Mouse (Mus musculus): ENCODE results near the gene Abcc12.

The Abcc12 gene

DNA sequence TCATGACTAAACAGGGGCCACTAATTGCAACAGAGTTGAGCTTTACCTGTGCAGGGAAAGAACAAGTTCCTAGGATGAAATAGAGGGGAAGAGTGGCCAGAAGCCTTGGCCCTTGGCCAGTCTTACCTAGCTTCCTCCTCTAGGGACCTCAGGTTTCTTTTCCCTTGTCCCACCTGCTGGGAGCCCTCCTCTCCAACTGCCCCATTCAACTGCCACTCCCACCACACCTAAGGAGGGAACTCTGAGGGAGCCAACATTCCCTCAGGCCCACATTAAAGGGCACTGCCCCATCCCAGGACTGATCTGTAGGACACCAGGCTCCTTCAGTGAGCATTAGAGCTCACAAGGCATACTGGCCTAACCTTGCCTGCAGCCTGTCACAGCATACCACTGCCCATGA lies at the start of gene Abcc12:
TSS of gene Abcc12 (minus strand) at position 229 of the 400 bp plus-strand sequence.
- no peak for DNase-seq (ENCODE audit: low spot score)

DNA sequence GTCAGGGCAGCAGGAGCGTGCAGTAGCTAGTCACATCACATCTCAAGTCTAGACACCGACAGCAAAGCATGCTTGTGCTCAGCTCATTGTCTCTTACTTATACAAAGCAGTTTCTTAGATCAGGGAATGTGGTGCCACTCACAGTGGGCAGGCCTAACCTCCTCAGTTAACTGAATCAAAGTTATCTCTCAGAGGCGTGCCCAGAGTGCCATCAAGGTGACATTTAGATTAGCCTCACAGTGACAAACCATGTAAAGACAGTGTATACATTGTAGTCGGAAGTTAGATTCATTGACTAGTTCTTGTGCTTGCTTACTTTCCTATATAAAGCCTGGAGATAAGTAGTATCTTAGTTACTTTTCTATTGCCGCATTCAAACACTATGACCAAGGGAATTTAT lies 49.7 kb upstream of the Abcc12 start:
- no peak for DNase-seq (ENCODE audit: low spot score)

DNA sequence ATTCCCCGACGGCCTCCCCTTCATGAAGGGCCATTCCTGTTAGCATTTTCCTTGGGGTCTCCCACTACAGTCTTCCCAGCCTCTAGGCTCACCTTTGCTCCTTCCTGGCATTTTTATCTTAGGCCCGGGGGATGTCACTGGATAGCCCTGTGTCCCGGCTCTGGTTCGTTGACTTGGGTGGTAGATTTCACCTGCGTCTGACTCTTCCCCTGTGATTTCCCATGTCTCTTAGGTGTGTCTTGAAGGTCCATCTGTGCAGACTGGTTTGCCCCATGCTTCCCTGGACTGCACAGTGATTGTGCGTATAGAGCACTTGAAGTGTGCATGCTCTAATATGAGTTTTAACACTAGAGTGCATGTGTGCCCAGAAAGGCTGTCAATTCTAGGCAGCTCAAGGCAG lies 44.4 kb upstream of the Abcc12 start:
- DNase-seq (ENCODE audit: low spot score): no peak

DNA sequence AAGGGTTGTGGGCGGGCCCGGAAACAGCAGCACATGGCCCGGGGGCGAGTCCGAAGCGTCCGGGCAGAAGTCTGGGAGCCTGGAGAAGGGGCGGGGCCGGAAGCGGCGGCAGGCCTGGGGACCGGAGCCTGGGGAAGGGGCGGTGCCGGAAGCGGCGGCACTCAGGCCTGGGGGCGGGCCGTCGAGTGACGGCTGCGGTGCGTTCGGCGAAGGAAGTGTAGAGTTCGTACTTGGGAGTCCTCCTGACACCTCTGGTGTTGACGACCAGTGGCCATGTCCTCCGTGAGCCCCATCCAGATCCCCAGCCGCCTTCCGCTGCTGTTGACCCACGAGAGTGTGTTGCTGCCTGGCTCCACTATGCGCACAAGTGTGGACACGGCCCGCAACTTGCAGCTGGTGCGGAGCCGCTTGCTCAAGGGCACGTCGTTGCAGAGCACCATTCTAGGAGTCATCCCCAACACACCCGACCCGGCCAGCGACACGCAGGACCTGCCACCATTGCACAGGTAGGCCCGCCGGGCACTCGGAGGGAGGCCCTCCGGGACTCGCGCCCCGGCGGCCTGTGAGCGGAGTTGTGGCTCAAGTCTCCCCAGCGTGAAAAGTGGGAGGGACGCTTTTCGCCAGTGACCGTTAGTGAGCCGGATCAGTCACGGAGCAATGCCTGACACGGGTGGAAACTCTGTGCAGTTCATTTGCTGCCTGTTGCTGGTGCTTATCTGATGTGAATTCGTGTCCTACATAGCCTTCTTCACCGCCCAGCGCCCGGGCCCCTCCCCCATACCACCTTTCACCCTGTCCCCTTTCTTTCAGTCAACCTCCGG lies 43.6 kb upstream of the Abcc12 start, which contains the start of gene Lonp2:
TSS of gene Lonp2 (plus strand) at position 133 of the 821 bp plus-strand sequence.
- peak; percentile 84 for DNase-seq (ENCODE audit: low spot score)

DNA sequence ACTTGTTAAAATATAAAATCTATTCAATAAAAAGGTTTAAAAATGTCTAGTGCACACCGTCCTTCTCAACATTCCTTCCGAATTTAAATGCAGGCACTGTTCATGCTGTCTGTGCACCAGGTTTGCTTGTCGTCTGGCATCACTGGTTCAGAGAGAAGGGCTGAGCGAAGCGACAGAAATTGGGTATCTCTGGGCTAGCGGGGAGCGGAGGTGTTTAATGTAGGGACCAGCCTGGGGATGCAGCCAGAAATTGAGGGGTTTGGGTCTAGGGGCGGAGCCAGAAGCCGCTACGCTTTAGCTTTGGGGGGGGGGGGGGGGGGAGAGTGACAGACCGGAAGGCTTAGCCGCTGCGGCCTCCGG lies 43.0 kb upstream of the Abcc12 start:
- DNase-seq (ENCODE audit: low spot score): no peak

DNA sequence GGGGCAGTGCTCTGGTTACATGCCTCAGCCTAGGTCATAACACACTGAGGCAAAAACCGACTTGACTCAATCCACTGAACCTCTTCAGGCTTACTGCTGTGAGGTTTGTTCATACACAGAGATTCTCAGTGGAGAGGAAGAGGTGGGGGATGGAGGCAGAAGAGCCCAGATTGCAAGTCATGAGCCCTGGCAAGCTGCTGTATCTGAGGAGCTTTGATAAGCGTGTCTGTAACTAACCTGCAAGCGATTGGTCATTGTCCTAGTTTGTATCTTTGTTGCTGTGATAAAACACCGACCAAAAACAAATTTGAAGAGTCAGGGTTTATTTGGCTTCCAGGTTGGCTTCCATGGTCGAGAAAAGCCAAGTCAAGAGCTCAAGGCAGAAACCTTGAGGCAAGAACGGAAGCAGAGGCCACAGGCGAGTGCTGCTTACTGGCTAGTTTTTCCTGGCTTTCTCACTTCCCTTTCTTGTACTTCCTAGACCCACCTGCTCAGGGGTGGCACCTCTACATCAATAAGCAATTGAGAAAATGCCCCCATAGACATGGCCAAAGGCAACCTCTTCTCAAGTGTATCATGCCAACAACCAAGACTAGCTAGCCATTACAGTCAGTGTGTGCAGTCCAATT lies 37.4 kb upstream of the Abcc12 start:
- DNase-seq (ENCODE audit: low spot score): no peak

DNA sequence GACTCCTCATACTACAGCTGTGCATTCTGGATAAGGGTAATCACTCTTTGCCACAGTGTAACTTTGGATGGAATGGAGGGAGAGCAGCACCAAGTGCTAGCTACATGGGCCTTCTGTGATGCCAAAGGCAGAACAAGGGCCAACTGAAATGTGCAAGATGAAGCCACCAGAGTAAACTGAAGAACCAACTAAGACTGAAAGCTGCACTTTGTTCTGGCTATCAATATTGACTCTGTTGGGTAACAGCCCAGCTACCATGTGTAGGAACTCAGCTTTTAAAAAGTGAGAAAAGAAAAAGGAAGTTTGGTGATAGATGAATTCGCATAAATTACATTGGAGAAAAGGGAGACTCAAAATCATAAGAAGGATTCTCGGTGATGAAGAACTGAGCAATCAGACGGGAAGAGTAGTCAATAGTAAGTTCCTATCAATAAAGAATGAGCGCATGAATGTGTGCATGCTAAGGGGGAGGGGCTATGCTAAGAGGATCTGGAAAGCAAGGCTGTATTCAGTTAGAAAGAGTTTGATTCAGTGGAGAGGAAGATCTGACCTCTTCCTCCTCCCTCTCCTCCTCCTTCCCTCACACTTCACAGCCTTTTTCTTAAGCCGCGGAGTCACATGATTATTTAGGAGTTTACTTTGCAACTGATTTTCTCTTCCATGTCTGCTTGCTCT lies 34.7 kb upstream of the Abcc12 start:
- DNase-seq (ENCODE audit: low spot score): no peak

DNA sequence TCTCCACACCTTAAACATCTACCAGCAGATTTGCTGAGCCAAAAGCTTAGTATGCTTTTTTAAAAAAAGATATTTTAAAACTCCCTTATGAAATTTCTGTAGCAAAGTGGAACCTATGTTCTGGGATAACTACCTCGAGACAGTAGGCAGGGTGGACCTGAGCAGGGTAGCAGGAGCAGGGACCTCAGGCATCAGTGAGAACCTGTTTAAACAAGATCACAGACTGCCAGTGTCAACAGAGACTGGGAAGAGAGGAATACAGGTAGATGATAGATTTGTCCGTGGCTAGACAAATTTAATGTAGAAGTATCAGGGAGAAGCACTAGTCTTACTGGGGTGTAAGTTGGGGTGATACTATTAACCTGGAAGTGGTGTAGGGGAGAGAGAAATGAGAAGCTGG lies 33.3 kb upstream of the Abcc12 start:
- no peak for DNase-seq (ENCODE audit: low spot score)

DNA sequence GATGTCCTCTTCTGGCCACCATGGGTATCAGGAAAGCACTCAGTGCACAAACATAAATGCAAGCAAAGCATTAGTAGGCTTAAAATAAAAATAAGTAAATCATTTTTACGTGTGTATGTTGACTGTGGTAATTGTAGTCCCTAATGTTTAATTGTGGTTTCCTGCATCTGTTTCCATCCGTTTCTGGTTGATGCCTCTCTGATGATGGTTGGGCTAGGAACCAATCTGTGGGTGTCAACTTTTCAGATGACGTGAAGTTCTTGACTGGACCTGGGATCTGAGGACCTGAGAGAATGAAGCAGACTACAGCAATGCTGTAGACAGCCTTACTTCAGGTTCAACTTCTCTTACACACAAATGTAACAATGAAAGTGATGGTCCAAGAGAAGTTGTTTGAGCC lies 24.2 kb upstream of the Abcc12 start:
- no peak for DNase-seq (ENCODE audit: low spot score)

DNA sequence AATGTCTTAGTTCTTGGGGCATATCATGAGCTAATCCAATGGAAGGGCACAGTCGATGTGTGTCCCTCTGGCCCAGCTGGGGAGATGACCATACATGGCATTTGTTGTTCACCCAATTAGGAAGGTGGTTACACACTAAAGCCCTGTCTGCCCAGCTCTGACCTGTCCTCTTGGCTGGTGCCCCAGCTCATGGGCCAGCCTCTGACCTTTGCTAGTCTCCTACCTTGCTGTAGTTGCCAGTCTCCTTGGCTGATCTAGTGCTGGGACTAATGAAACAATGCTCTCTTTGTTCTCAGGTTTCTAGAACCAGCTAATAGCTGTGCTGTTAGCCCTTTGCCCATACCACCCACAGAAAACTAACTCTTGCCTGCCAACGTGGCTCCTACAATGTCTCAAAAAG lies 22.7 kb upstream of the Abcc12 start:
- DNase-seq (ENCODE audit: low spot score): no peak

DNA sequence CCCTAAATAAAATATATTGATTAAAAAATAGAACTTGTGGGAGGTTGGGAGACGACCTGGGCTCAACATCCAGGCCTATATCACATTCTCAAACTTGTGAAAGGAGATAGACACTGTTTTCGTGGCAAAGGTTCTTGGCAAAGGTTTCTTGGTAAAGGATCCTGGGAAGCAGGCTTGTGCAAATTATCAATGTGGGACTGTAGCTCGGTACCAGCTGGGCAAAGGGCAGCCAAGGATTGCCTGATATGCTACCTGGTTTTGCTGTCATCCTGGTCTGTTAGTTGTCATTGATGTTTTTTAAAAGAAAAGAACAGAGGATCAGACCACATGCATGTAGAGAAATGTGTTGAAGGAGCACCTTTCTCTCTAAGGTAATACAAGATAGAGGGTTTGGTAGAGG lies 19.8 kb upstream of the Abcc12 start:
- DNase-seq (ENCODE audit: low spot score): no peak

DNA sequence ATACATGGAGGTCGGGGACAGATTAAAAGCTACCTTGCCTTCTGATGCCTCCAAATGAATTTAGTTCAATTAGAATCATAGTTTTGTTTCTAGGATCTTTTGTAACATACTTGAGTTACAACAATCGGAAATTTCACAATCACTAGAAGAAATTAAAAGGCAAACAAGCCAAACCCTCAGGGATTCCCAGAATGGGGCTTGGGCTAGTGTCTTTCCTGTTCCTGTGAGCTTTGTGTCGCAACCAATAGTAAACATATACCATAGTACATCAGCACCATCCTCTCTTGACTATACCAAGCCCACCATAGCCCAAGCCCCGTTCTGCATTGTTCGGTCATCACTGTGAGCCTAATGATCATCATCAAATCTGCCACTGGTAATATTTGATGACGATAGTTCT lies 18.8 kb upstream of the Abcc12 start:
- DNase-seq (ENCODE audit: low spot score): no peak

DNA sequence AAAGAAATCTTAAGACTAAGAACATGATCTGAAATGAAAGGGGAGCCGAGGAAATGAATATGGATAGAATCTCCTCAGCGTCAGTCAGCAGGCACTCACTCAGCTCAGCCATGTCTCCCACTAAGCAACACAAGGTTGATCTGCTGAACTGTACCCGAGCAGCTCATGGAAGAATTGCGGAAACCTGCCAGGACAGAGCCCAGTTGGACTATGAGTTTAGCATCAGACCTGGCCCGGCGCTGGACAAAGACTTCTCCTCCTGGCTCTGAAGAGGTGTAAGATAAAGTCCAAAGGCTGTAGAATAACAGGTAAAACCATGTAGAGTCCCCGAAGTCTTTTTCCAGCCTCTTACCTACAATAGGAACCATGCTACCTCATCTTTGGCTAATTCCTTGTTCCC lies 17.2 kb upstream of the Abcc12 start:
- no peak for DNase-seq (ENCODE audit: low spot score)

DNA sequence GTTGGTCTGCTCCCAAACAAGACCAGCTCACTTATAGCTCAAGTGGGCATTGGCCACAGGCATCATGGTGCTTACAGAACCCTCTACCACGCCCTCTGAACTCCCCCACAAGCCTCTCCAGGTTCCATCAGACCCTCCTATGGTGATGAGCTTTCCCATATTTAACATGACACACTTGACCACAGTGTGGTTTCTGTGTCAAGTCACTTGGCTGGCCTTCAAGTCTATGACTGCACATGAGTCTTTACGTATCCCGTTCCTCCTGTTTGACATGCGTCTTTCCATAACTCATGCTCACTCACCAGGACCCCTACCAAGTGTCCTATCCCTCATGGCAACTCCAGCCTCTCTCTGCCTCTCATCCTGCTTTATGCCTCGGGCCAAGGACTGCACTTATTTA lies 15.2 kb upstream of the Abcc12 start:
- DNase-seq (ENCODE audit: low spot score): no peak

DNA sequence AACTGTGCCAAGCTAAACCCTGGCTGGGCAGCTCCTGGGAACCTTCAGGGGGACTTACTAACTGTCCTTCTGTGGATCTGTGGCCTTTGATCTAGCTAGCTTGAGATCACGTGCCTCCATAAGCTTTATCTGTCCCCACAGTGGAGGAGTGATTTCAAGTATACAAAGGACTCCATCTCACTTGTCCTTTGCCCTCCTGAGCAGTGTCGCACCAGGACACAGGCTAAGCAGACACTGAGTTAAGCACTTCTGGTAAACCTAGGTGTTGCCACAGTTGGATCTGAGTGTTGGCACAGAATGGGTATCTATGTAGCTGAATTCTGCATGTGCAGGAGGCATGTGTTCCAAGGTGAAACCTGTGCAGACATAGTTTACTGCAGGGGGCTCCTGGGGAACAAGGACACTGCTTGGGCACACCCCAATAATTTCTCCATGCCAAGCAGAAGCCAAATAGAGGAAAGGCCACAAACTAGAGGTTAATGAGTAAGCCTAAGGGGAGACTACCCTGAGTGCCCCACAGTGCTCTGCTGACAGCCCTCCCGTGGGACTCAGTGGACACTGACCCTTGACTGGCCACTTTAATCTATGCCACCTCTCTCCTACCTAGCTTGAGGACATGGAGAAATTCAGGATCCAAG lies 13.8 kb upstream of the Abcc12 start:
- DNase-seq (ENCODE audit: low spot score): no peak

DNA sequence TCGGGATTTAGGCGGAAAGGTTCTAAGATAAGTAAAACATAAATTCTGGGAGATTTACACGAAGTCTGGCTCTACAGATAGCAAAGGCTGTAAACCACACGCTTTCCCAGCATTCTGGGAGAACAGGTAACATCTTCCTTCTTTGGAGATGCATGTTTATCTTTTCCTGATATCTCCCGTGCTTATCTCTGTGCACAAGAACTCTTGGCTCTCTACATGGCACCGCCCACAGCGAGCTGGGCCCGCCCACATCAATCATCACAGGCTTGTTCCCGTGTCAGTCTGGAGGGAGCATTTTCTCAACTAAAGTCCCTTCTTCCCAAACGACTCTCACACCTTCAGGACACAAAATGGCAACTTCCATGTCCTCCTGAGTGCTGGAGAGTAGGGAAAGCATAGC lies 12.6 kb upstream of the Abcc12 start:
- no peak for DNase-seq (ENCODE audit: low spot score)

DNA sequence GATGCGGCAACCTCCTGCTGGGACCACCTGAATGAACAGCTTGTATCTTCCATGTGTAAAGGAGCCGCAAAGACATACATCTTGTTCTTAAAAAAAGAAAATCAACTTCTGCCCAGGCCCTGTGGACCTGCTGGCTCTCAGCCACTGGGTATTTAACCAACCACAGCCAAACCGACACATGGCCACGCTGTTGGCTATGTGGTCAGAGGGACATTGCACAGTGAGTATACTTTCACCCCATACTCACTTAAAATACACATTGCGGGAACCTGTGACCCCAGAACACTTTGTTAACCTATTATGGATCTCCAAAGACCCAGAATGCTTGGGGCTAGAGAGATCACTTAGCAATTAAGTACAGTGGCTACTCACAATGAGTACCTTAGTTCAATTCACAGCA lies 7.9 kb upstream of the Abcc12 start:
- DNase-seq (ENCODE audit: low spot score): no peak

DNA sequence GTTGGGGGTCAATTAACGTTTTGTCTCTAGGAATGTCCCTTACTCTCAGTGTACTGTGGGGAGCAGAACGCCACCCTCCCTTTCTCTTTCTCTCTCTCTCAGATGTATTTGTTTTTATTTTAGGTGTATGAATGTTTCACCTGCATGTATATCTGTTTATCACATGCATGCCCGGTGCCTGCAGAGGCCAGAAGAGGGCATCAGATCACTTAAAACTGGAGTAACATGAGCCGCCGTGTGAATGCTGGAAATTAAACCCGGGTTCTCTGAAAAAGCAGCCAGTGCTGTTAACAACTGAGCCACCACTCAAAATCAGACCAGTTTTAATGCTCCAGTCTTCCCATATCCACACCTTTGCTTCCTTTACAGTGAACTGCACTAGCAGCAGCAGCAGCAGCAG lies 6.2 kb upstream of the Abcc12 start:
- no peak for DNase-seq (ENCODE audit: low spot score)

DNA sequence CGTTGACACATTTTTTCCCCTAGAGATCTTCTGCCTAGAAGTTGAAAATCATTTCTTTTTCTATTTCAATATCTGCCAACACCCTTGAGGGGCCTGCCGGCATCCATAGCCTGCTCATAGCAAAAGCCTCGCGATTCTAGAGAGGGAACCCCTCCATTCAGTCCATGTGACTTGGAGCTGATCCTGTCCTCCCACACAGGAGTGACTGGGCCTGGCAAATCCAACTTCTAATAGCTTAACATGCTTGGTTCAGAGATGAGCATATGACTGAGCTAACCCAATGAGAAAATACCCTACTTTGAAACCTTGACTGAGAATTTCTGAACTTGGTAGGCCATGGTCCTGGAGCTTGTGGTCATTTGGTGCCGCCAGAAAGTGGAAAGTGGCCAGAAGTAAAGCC lies 5.6 kb upstream of the Abcc12 start:
- DNase-seq (ENCODE audit: low spot score): no peak

DNA sequence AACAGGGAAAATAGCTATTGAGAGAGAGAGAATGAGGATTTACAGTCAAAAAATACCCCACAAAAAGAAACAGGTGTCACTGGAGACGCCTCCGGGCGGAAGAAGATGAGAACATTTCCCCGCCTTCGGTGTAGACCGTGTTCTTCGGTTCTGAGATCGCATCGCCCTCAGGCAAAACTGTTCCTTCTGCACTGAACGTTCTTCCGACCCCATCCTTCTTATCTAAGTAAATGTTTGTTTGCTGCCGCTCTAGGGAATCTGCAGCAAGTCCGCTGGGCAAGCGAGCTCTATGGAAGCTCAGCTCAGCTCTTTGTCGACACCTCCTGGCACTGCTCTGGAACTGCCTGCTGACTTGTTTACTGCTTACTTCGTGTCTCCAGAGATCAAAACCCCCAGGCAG lies 5.0 kb upstream of the Abcc12 start:
- peak; percentile 21 for DNase-seq (ENCODE audit: low spot score)

DNA sequence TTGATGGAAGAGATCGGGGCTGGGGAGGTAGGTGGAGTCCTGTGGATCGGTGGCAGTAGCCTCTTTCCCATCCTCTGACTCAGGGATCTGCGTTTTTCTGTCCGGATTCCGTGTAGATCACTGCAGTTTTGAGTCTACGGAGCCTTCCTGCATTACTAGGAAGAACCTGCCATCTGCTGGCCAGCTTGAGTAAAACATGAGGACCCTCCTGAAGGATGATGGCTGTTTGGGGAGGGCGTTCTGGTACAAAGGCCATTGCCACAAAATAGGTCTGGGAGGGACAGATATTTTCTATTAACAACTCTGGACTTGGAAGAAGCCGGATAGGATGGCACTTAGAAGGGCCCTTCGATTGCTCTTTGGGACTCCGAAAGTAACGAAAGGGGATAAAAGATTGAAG lies 4.6 kb upstream of the Abcc12 start:
- peak; percentile 39 for DNase-seq (ENCODE audit: low spot score)

DNA sequence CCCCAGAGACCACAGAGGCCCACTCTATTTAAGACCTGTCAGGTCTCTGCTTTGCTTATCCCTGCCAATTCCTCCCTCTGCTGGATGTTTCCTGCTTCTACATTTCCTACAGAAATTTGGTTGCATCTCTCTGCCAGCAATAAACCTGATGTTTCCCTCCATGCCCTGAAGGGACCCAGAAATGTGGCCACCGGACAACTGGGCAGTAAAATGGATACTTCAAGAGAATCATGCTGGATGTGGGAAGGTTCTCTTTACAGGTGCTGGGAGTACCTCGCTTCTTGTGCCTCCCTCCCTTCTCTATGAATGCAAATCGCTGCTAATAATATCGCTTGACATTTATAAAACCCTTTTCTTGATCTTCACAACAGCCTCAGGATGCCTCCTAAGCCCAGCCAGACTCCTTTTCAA lies 1.4 kb upstream of the Abcc12 start:
- no peak for DNase-seq (ENCODE audit: low spot score)

DNA sequence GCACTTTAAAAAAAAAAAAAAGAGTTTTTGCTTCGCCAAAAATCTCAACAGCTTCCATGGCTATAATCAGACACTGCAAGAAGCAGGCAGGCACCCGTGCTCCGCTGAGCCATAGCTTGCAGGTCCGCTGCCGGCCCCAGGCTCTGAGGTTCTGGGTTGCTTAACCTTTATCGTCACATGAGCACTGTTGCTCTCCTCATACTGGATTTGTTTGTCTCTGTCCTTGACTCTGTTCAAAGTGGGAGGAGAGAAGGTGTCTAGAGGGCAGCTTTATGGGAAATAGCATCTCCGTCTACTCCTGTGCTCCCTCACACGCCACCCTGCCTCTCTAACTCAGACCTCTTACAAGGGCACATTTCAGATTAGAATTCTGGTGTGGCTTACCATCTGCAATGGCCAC lies 1.8 kb downstream of the Abcc12 start:
- no peak for DNase-seq (ENCODE audit: low spot score)

All from ovary, postnatal 10 days (tissue).